Mouse (Mus musculus): ENCODE results near the gene Kyat3. TPM values are rescaled to one million over a fixed set of nuclear protein-coding genes. Genes with fewer than 3 reads are reported as not detected.

Gene Kyat3
- polyA plus RNA-seq, 1 experiment from 2014 or later, result 10.2 TPM

- Histone ChIP-seq H3K4me3 (no peak overlapping the region), H3K36me3 (no peaks in the 10 kb centered on the region), H3K27me3 (ENCODE audit: insufficient read depth, poor library complexity, severe bottlenecking) (no peaks in the 10 kb centered on the region), H3K27ac (no peak overlapping the region), H3K4me1 (replicated peaks) (no peaks in the 10 kb centered on the region), H3K9me3 (no peaks in the 10 kb centered on the region)
- DNase-seq (ENCODE audit: low spot score), result no peak
- 86% methylated on average over 7 of the region's 7 CpGs for WGBS
These were observed 57.7 kb downstream of the Kyat3 start for GRCm38 (mm10) chr3:142758593-142758992.

GRCm38 (mm10) chr3:142760356-142760755 is 59.5 kb downstream of the Kyat3 start:
- Histone ChIP-seq H3K27ac (no peak overlapping the region), H3K4me1 (replicated peaks) (peaks cover 8% of the 10 kb centered on the region; the same call in 1 of the 2 replicates), H3K9me3 (no peaks in the 10 kb centered on the region), H3K4me3 (no peak overlapping the region), H3K27me3 (ENCODE audit: insufficient read depth, poor library complexity, severe bottlenecking) (no peaks in the 10 kb centered on the region), H3K36me3 (no peaks in the 10 kb centered on the region)
- DNase-seq (ENCODE audit: low spot score), result no peak
- WGBS, result 70% methylated on average over 6 of the region's 6 CpGs

DNA sequence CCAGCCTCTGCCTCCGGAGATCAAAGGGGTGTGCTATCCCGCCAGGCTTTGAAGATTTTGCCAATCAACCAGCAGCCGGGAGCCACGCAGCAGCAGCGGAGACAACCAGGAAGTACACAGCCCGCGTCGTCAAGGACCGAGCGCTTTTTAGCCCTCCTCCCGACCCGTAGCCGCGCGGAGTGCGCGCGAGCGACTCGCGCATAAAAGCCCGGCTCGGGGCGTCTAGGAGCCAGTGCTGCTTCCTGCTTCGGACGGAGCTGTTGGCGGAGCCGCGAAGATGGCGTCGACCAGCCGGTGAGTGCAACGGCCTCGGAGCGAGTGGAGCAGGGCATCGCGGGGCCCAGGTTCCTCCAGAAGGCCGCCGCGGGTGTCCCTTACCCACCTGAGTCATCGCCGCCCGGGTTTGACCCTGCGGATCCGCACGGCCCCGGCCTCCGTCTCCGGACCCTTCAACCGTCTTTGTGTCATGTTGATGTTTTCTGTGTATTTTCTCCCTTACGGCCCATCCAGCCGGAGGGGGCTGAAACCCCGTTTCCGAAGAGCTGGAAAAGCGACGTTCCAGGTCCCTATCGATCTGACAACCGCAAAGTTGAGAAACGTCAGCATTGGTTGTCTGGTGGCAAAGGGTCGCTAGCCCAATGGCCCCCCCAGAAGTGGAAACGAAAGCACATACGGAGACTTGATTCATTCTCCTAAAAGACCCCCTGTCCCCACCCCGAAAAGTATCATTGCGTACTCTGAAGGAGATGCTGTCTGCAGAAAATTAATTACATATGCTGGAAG is 64.3 kb downstream of the Kyat3 start, which contains the start of gene Gtf2b:
TSS of gene Gtf2b (plus strand) at position 51 of the 783 bp plus-strand sequence.
- no peaks in the 10 kb centered on the region for H3K9me3 ChIP-seq
- DNase-seq (ENCODE audit: low spot score), result peak; percentile 94
- H3K4me3 ChIP-seq, result peak within 1 kb of the TSS; percentile 88
- peaks cover 25% of the 10 kb centered on the region for H3K4me1 ChIP-seq (replicated peaks)
- no peaks in the 10 kb centered on the region for H3K27me3 ChIP-seq (ENCODE audit: insufficient read depth, poor library complexity, severe bottlenecking)
- WGBS, result under 1% methylated on average over 64 of the region's 64 CpGs
- no peaks in the 10 kb centered on the region for H3K36me3 ChIP-seq
- peak within 1 kb of the TSS; percentile 96 for H3K27ac ChIP-seq

GRCm38 (mm10) chr3:142765778-142766165 is 64.9 kb downstream of the Kyat3 start:
- H3K4me3 ChIP-seq, result peak overlapping the region; percentile 88
- WGBS, result 29% methylated on average over 10 of the region's 10 CpGs
- no peak for DNase-seq (ENCODE audit: low spot score)
- no peaks in the 10 kb centered on the region for H3K27me3 ChIP-seq (ENCODE audit: insufficient read depth, poor library complexity, severe bottlenecking)
- peak overlapping the region; percentile 96 for H3K27ac ChIP-seq
- H3K4me1 ChIP-seq (replicated peaks), result peaks cover 25% of the 10 kb centered on the region
- H3K36me3 ChIP-seq, result peaks cover 4% of the 10 kb centered on the region; the same call in 1 of the 2 replicates
- H3K9me3 ChIP-seq, result no peaks in the 10 kb centered on the region

- whole genome bisulfite sequencing, result 96% methylated on average over 6 of the region's 6 CpGs
- no peak overlapping the region for H3K27ac ChIP-seq
- peaks cover 29% of the 10 kb centered on the region for H3K36me3 ChIP-seq
- no peak overlapping the region for H3K4me3 ChIP-seq
- H3K9me3 ChIP-seq, result no peaks in the 10 kb centered on the region
- no peak for DNase-seq (ENCODE audit: low spot score)
- H3K4me1 ChIP-seq (replicated peaks), result peaks cover 25% of the 10 kb centered on the region
- no peaks in the 10 kb centered on the region for H3K27me3 ChIP-seq (ENCODE audit: insufficient read depth, poor library complexity, severe bottlenecking)
These were observed 67.6 kb downstream of the Kyat3 start for GRCm38 (mm10) chr3:142768498-142768897.

- Histone ChIP-seq H3K27ac (no peak overlapping the region), H3K27me3 (ENCODE audit: insufficient read depth, poor library complexity, severe bottlenecking) (no peaks in the 10 kb centered on the region), H3K4me3 (no peak overlapping the region), H3K9me3 (no peaks in the 10 kb centered on the region), H3K4me1 (replicated peaks) (peaks cover 17% of the 10 kb centered on the region), H3K36me3 (peaks cover 47% of the 10 kb centered on the region)
- WGBS, result 67% methylated on average over 1 of the region's 1 CpGs
- DNase-seq (ENCODE audit: low spot score), result no peak
These were observed 69.7 kb downstream of the Kyat3 start for GRCm38 (mm10) chr3:142770518-142770917.

GRCm38 (mm10) chr3:142773538-142774191 is 72.8 kb downstream of the Kyat3 start:
- Histone ChIP-seq H3K27ac (no peak overlapping the region), H3K27me3 (ENCODE audit: insufficient read depth, poor library complexity, severe bottlenecking) (no peaks in the 10 kb centered on the region), H3K4me3 (no peak overlapping the region), H3K9me3 (no peaks in the 10 kb centered on the region), H3K4me1 (replicated peaks) (no peaks in the 10 kb centered on the region), H3K36me3 (peaks cover 77% of the 10 kb centered on the region)
- DNase-seq (ENCODE audit: low spot score), result no peak
- 89% methylated on average over 4 of the region's 4 CpGs for WGBS

DNA sequence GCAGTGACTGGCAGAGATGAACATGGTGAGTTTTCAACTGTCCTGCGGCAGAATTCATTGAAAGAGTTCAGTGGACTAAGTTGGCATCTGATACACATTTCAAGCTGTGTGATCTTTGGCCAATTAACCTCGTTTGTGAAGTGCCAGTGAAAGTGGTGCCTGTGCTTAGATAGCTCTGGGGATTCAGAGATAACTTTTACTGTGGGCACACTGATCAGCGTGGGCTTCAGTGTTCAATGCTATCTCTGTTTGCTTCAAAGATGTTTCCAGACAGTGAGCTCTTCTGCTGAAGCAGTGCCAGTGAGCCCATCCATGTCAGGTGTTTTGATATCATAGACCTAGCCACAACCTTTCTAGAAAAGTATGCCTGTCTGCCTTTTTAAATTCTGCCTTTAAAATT is 76.4 kb downstream of the Kyat3 start:
- H3K27ac ChIP-seq, result no peak overlapping the region
- peaks cover 94% of the 10 kb centered on the region for H3K36me3 ChIP-seq
- H3K9me3 ChIP-seq, result no peaks in the 10 kb centered on the region
- no peaks in the 10 kb centered on the region for H3K27me3 ChIP-seq (ENCODE audit: insufficient read depth, poor library complexity, severe bottlenecking)
- no peak for DNase-seq (ENCODE audit: low spot score)
- no peaks in the 10 kb centered on the region for H3K4me1 ChIP-seq (replicated peaks)
- 90% methylated on average over 3 of the region's 3 CpGs for WGBS
- no peak overlapping the region for H3K4me3 ChIP-seq

- Histone ChIP-seq H3K9me3 (no peaks in the 10 kb centered on the region), H3K36me3 (peaks cover 80% of the 10 kb centered on the region), H3K4me1 (replicated peaks) (no peaks in the 10 kb centered on the region), H3K4me3 (no peak overlapping the region), H3K27me3 (ENCODE audit: insufficient read depth, poor library complexity, severe bottlenecking) (no peaks in the 10 kb centered on the region), H3K27ac (no peak overlapping the region)
- 74% methylated on average over 2 of the region's 2 CpGs for WGBS
- no peak for DNase-seq (ENCODE audit: low spot score)
These were observed 85.7 kb downstream of the Kyat3 start for GRCm38 (mm10) chr3:142786423-142787072.

- WGBS, result 96% methylated on average over 3 of the region's 3 CpGs
- H3K9me3 ChIP-seq, result no peaks in the 10 kb centered on the region
- H3K36me3 ChIP-seq, result peaks cover 99% of the 10 kb centered on the region
- no peak overlapping the region for H3K27ac ChIP-seq
- H3K4me3 ChIP-seq, result no peak overlapping the region
- DNase-seq (ENCODE audit: low spot score), result no peak
- no peaks in the 10 kb centered on the region for H3K4me1 ChIP-seq (replicated peaks)
- H3K27me3 ChIP-seq (ENCODE audit: insufficient read depth, poor library complexity, severe bottlenecking), result no peaks in the 10 kb centered on the region
These were observed 94.7 kb downstream of the Kyat3 start for GRCm38 (mm10) chr3:142795587-142795986.

Data from hindbrain, embryonic 10.5 days (tissue).